In the genomic region with DNA sequence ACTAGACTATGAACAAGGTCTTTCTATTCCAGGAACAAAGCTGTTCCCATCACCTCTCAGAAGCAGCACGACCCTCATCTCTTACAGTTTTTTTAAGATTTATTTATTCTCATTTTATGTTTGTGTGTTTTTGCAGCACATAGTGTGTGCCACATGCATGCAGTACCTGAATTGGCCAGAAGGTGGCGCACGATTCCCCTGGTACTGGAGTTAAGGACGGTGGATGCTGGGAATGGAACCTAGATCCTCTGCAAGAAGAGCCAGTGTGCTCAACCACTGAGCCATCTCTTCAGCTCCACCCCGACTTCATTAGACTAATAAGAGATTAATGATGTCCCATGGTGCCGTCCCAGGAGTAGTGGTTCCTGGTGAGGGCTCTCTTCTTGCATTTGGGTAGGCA, we compare ENCODE assay signal across 8 mouse cellular contexts. TPM values are rescaled to one million over a fixed set of nuclear protein-coding genes. Genes with fewer than 3 reads are reported as not detected.
A peak's percentile ranks its signal among the peaks of the same experiment; 100 is the strongest.
DNase-seq lines count a peak whose midpoint lies in the region; ATAC-seq lines count a peak whose summit lies in the region.

No protein-coding gene starts in this region.

- no peak overlapping the region for H3K4me3 ChIP-seq in forebrain, embryonic 11.5 days (ENCODE audit: low read depth, low read length)
- no peak overlapping the region for H3K4me3 ChIP-seq in forebrain, embryonic 12.5 days (replicated peaks)
- H3K4me3 ChIP-seq in neural tube, embryonic 15.5 days (replicated peaks) = no peak overlapping the region
- H3K4me3 ChIP-seq in limb, embryonic 10.5 days = no peak overlapping the region

- DNase-seq in forebrain, embryonic 11.5 days (ENCODE audit: low spot score) = peak; percentile 72
- peak; percentile 42 for DNase-seq in neural tube, embryonic 10.5 days (ENCODE audit: extremely low spot score, low spot score)
- peak; percentile 26 for DNase-seq in c-Kit-positive CD71-positive TER-119-positive erythroid progenitor cells, embryonic 14.5 days (ENCODE audit: low spot score)
- DNase-seq in limb, embryonic 10.5 days (ENCODE audit: low spot score) = peak; percentile 64
- DNase-seq in spleen, postnatal 4 days (ENCODE audit: low spot score in 2 of 2) = peak; percentile 47 to 84
- no peak for DNase-seq in layer of hippocampus, adult 9-10 months (ENCODE audit: low spot score)

- no peak overlapping the region for H3K4me2 ChIP-seq in forebrain, embryonic 11.5 days (ENCODE audit: low read depth, low read length, severe bottlenecking)
- no peak overlapping the region for H3K4me2 ChIP-seq in forebrain, embryonic 12.5 days
- no peak overlapping the region for H3K4me2 ChIP-seq in neural tube, embryonic 15.5 days

- no peaks in the 10 kb centered on the region for H3K9me3 ChIP-seq in forebrain, embryonic 11.5 days (ENCODE audit: control insufficient read depth, low read length)
- no peaks in the 10 kb centered on the region for H3K9me3 ChIP-seq in forebrain, embryonic 12.5 days
- H3K9me3 ChIP-seq in neural tube, embryonic 15.5 days (replicated peaks) = no peaks in the 10 kb centered on the region
- no peaks in the 10 kb centered on the region for H3K9me3 ChIP-seq in limb, embryonic 10.5 days (replicated peaks)

- H3K27ac ChIP-seq in forebrain, embryonic 11.5 days (ENCODE audit: low read depth, low read length) = no peak overlapping the region
- H3K27ac ChIP-seq in forebrain, embryonic 12.5 days = no peak overlapping the region
- no peak overlapping the region for H3K27ac ChIP-seq in neural tube, embryonic 15.5 days (replicated peaks)
- H3K27ac ChIP-seq in limb, embryonic 10.5 days = no peak overlapping the region

- no peaks in the 10 kb centered on the region for H3K27me3 ChIP-seq in forebrain, embryonic 11.5 days (ENCODE audit: control insufficient read depth, insufficient read depth, low read length)
- H3K27me3 ChIP-seq in forebrain, embryonic 12.5 days = no peaks in the 10 kb centered on the region
- H3K27me3 ChIP-seq in neural tube, embryonic 15.5 days (replicated peaks) = no peaks in the 10 kb centered on the region
- H3K27me3 ChIP-seq in limb, embryonic 10.5 days (ENCODE audit: low read depth, poor library complexity, severe bottlenecking) = no peaks in the 10 kb centered on the region

- no peak for ATAC-seq in forebrain, embryonic 11.5 days (replicated peaks; ENCODE audit: low FRiP score)
- no peak for ATAC-seq in forebrain, embryonic 12.5 days (ENCODE audit: low FRiP score)
- no peak for ATAC-seq in neural tube, embryonic 15.5 days (ENCODE audit: low FRiP score)

- H3K4me1 ChIP-seq in forebrain, embryonic 11.5 days (replicated peaks; ENCODE audit: control insufficient read depth, insufficient read depth, low read length) = no peaks in the 10 kb centered on the region
- no peaks in the 10 kb centered on the region for H3K4me1 ChIP-seq in forebrain, embryonic 12.5 days
- no peaks in the 10 kb centered on the region for H3K4me1 ChIP-seq in neural tube, embryonic 15.5 days
- H3K4me1 ChIP-seq in limb, embryonic 10.5 days = peaks cover 20% of the 10 kb centered on the region

- 39% methylated on average over 6 of the region's 6 CpGs for WGBS in forebrain, embryonic 11.5 days
- WGBS in forebrain, embryonic 12.5 days = 40% methylated on average over 6 of the region's 6 CpGs
- 41% methylated on average over 6 of the region's 6 CpGs for WGBS in neural tube, embryonic 15.5 days
- 36% methylated on average over 6 of the region's 6 CpGs for WGBS in limb, embryonic 10.5 days

- H3K36me3 ChIP-seq in forebrain, embryonic 11.5 days (ENCODE audit: control insufficient read depth, insufficient read depth, low read length) = no peaks in the 10 kb centered on the region
- H3K36me3 ChIP-seq in forebrain, embryonic 12.5 days (replicated peaks) = no peaks in the 10 kb centered on the region
- H3K36me3 ChIP-seq in neural tube, embryonic 15.5 days = no peaks in the 10 kb centered on the region
- no peaks in the 10 kb centered on the region for H3K36me3 ChIP-seq in limb, embryonic 10.5 days

- no peak overlapping the region for H3K9ac ChIP-seq in forebrain, embryonic 11.5 days (ENCODE audit: low read length)
- no peak overlapping the region for H3K9ac ChIP-seq in forebrain, embryonic 12.5 days
- no peak overlapping the region for H3K9ac ChIP-seq in neural tube, embryonic 15.5 days (replicated peaks)

RNA-seq across cellular contexts. Expression of gene Erg, which starts 29.2 kb away (rescaled TPM):
- 1.8 and 2.1 TPM in 2 replicates for polyA plus RNA-seq in forebrain, embryonic 11.5 days (2014; fragmentation: Nextera tagmentation; extraction: Ambion mirVana)
- 2.5 and 3.4 TPM in 2 replicates for polyA plus RNA-seq in forebrain, embryonic 12.5 days (2016; fragmentation: Nextera tagmentation; extraction: Ambion mirVana)
- 2.3 and 2.9 TPM in 2 replicates for polyA plus RNA-seq in neural tube, embryonic 15.5 days (2015; fragmentation: Nextera tagmentation; extraction: Ambion mirVana)
- polyA plus RNA-seq in limb, embryonic 10.5 days (2016; fragmentation: Nextera tagmentation; extraction: Ambion mirVana) = 6.1 and 6.8 TPM in 2 replicates
